Mouse (Mus musculus) lung, embryonic 14.5 days (tissue): ENCODE measurements around the gene Gm10188. TPM values are rescaled to one million over a fixed set of nuclear protein-coding genes. Genes with fewer than 3 reads are reported as not detected.

Experiments used
- ATAC-seq: fragments of 200-750 bp; cut with Nextera tagmentation; 2 replicates; pipeline ENCODE4 v1.8.0; 2017; ENCODE audit warnings: mild to moderate bottlenecking, moderate TSS enrichment, moderate library complexity; ENCODE audit not compliant: insufficient read depth
- DNase-seq: peaks from one replicate; pipeline ENCODE4 v3.0.0-alpha.2; 2015
- H3K27ac ChIP-seq: fragments of 300-500 bp; sonication (generic); 2 replicates; pipeline ENCODE4 v1.5.1; 2014; ENCODE audit warnings: low read depth, mild to moderate bottlenecking, moderate library complexity
- H3K27me3 ChIP-seq: fragments of 300-500 bp; sonication (generic); 2 replicates; pipeline ENCODE4 v1.6.1; 2014; ENCODE audit warnings: low read length, control low read depth; ENCODE audit not compliant: insufficient read depth
- H3K36me3 ChIP-seq: fragments of 300-500 bp; sonication (generic); 2 replicates; pipeline ENCODE4 v1.6.1; 2014; ENCODE audit warnings: control low read depth; ENCODE audit not compliant: insufficient read depth
- H3K4me1 ChIP-seq: fragments of 300-500 bp; sonication (generic); 2 replicates; pipeline ENCODE4 v1.6.1; 2014; ENCODE audit warnings: antibody characterized with exemption, control low read depth; ENCODE audit not compliant: insufficient read depth
- H3K4me2 ChIP-seq: fragments of 300-500 bp; sonication (generic); 2 replicates; pipeline ENCODE4 v1.6.1; 2014; ENCODE audit warnings: mild to moderate bottlenecking
- H3K4me3 ChIP-seq: fragments of 300-500 bp; sonication (generic); 2 replicates; pipeline ENCODE4 v1.5.1; 2014; ENCODE audit warnings: low read depth, low read length
- H3K9ac ChIP-seq: fragments of 300-500 bp; sonication (generic); 2 replicates; pipeline ENCODE4 v1.6.1; 2014
- H3K9me3 ChIP-seq: fragments of 300-500 bp; sonication (generic); 2 replicates; pipeline ENCODE4 v1.6.1; 2016; ENCODE audit warnings: low read depth, low read length, control low read depth
- CTCF ChIP-seq: IDR thresholded peaks from 2 replicates; pipeline ENCODE4 v1.5.1; 2016; ENCODE audit warnings: antibody characterized with exemption, low read depth
- WGBS: fragments of 180-500 bp; shearing (Covaris S2); extraction: QIAGEN DNeasy Blood & Tissue Kit; methylation state at CpG from one replicate; pipeline ENCODE4 v1.1.7; 2014; 5-methylcytosine and 5-hydroxymethylcytosine counted together
- polyA plus RNA-seq: library from polyadenylated mRNA; unstranded; fragments of >200 nt; fragmentation: Nextera tagmentation; extraction: Ambion mirVana; gene quantifications from 2 replicates; pipeline ENCODE4 v1.2.1, GENCODE M21; 2014

Gene Gm10188
- polyA plus RNA-seq, 1 experiment from 2014 or later = not detected

GRCm38 (mm10) chr1:132195681-132196080 is 33.9 kb downstream of the Gm10188 start:
- H3K27ac ChIP-seq = peak overlapping the region; percentile 93
- no peak overlapping the region for H3K4me2 ChIP-seq
- no peak overlapping the region for H3K4me3 ChIP-seq
- 37% methylated on average over 5 of the region's 5 CpGs for WGBS
- no peak for DNase-seq
- H3K9me3 ChIP-seq = no peaks in the 10 kb centered on the region
- H3K27me3 ChIP-seq = peaks cover 31% of the 10 kb centered on the region
- TF ChIP-seq CTCF = no peak
- no peak overlapping the region for H3K9ac ChIP-seq
- ATAC-seq = no peak
- H3K4me1 ChIP-seq = peaks cover 4% of the 10 kb centered on the region; the same call in 1 of the 2 replicates
- H3K36me3 ChIP-seq = no peaks in the 10 kb centered on the region

GRCm38 (mm10) chr1:132195100-132195499 is 34.5 kb downstream of the Gm10188 start:
- 27% methylated on average over 9 of the region's 9 CpGs for WGBS
- H3K4me3 ChIP-seq = no peak overlapping the region
- no peak overlapping the region for H3K9ac ChIP-seq
- peaks cover 1% of the 10 kb centered on the region; the same call in 1 of the 2 replicates for H3K4me1 ChIP-seq
- no peaks in the 10 kb centered on the region for H3K9me3 ChIP-seq
- ATAC-seq (no peak), DNase-seq (peak; percentile 30)
- no peak for TF ChIP-seq CTCF
- H3K27me3 ChIP-seq = peaks cover 37% of the 10 kb centered on the region
- no peak overlapping the region for H3K4me2 ChIP-seq
- peak overlapping the region; percentile 93 for H3K27ac ChIP-seq
- no peaks in the 10 kb centered on the region for H3K36me3 ChIP-seq

GRCm38 (mm10) chr1:132194624-132195023 is 34.9 kb downstream of the Gm10188 start:
- WGBS = 38% methylated on average over 3 of the region's 3 CpGs
- no peaks in the 10 kb centered on the region for H3K36me3 ChIP-seq
- H3K9ac ChIP-seq = no peak overlapping the region
- peak; percentile 33 for DNase-seq
- H3K27me3 ChIP-seq = peaks cover 41% of the 10 kb centered on the region
- TF ChIP-seq CTCF = no peak
- peak overlapping the region; percentile 93 for H3K27ac ChIP-seq
- no peaks in the 10 kb centered on the region for H3K9me3 ChIP-seq
- ATAC-seq = no peak
- no peak overlapping the region for H3K4me2 ChIP-seq
- H3K4me3 ChIP-seq = no peak overlapping the region
- H3K4me1 ChIP-seq = no peaks in the 10 kb centered on the region; the same call in 1 of the 2 replicates

GRCm38 (mm10) chr1:132193806-132194205 is 35.8 kb downstream of the Gm10188 start:
- H3K4me3 ChIP-seq = no peak overlapping the region
- ATAC-seq = no peak
- H3K9ac ChIP-seq = no peak overlapping the region
- TF ChIP-seq CTCF = no peak
- WGBS = 62% methylated on average over 3 of the region's 3 CpGs
- H3K4me1 ChIP-seq = no peaks in the 10 kb centered on the region; the same call in 1 of the 2 replicates
- DNase-seq = no peak
- H3K27me3 ChIP-seq = peaks cover 50% of the 10 kb centered on the region
- no peaks in the 10 kb centered on the region for H3K36me3 ChIP-seq
- H3K27ac ChIP-seq = no peak overlapping the region
- 0 out of 2 replicates have a peak overlapping the region, but pooled peaks have one; percentile 93 for H3K4me2 ChIP-seq
- no peaks in the 10 kb centered on the region for H3K9me3 ChIP-seq

- TF ChIP-seq CTCF = peak; percentile 53
- WGBS = 6% methylated on average over 16 of the region's 16 CpGs
- H3K36me3 ChIP-seq = no peaks in the 10 kb centered on the region
- H3K9me3 ChIP-seq = no peaks in the 10 kb centered on the region
- H3K27me3 ChIP-seq = peaks cover 67% of the 10 kb centered on the region
- peak overlapping the region; percentile 60 for H3K4me3 ChIP-seq
- H3K4me2 ChIP-seq = peak overlapping the region; percentile 93
- ATAC-seq (peak; percentile 38), DNase-seq (peak; percentile 68)
- H3K9ac ChIP-seq = peak overlapping the region; percentile 72
- no peaks in the 10 kb centered on the region; the same call in 1 of the 2 replicates for H3K4me1 ChIP-seq
- H3K27ac ChIP-seq = peak overlapping the region; percentile 91
Measured at GRCm38 (mm10) chr1:132191786-132192680, 37.5 kb downstream of the Gm10188 start.

- no peak for TF ChIP-seq CTCF
- Histone ChIP-seq H3K27me3 (peaks cover 67% of the 10 kb centered on the region), H3K9me3 (no peaks in the 10 kb centered on the region), H3K4me2 (peak within 1 kb of the TSS; percentile 93), H3K9ac (peak within 1 kb of the TSS; percentile 72), H3K36me3 (no peaks in the 10 kb centered on the region), H3K4me1 (no peaks in the 10 kb centered on the region; the same call in 1 of the 2 replicates), H3K27ac (peak within 1 kb of the TSS; percentile 91), H3K4me3 (peak within 1 kb of the TSS; percentile 60)
- ATAC-seq (no peak), DNase-seq (peak; percentile 31)
- WGBS = under 1% methylated on average over 34 of the region's 34 CpGs
Measured at GRCm38 (mm10) chr1:132191093-132191785, 38.3 kb downstream of the Gm10188 start, which contains the start of the genes Lemd1 and AC124108.1. Lemd1 (plus strand) TSS chr1:132191431. AC124108.1 (plus strand) TSS chr1:132191457.
